Mouse (Mus musculus): ENCODE data around the gene Zfp704.

- TF ChIP-seq NANOG (IDR thresholded peaks at IDR 0.05; ENCODE audit: borderline replicate concordance, low read length) (no peak), CTCF (conservative IDR thresholded peaks at IDR 0.05; ENCODE audit: low read length) (no peak)
Observed at GRCm38 (mm10) chr3:9461660-9462059, 148.2 kb downstream of the Zfp704 start.
